Comparison of ENCODE assay signal across 26 mouse cellular contexts in the genomic region with DNA sequence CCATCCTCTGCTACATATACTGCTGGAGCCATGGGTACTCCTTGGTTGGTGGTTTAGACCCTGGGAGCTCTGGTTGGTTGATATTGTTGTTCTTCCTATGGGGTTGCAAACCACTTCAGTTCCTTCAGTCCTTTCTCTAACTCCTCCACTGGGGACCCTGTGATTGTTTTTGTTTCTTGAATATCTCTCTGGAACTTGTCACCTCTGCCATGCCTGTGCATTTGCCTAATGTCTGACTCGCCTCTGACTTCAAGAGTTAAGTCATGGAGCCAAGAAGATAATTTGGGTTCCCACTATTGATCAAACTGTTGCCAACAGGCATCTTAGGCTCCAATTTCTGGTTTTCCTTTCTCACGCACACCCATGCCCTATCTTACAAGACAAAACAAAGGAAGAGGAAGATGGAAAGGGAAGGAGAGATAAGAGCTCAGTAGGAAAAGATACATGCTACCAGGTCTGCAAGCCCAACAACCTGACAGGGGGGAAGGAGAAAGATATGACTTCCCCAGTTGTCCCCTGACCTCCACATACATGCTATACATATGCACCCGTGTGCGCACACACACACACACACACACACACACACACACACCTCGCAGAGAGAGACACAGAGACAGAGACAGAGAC.
DNase-seq lines count a peak whose midpoint lies in the region; ATAC-seq and TF ChIP-seq lines count a peak whose summit lies in the region.
"Had no signal": no experiment of that assay in that cellular context is flagged by ENCODE, and none has a peak within 500 bp of the region (broad histone marks: within the 10 kb centered on the region; RNA-seq: fewer than 3 reads in every experiment).

No protein-coding gene starts in this region.

- intact Hi-C loops in heart, adult 2 months (cut with DNase I) = no loop called here
- intact Hi-C loops in heart, postnatal 14 days (cut with DNase I) = no loop called here

- H3K9ac ChIP-seq in heart, adult 2 months (ENCODE audit: low read depth, low read length) = no peak overlapping the region
- no peak overlapping the region for H3K9ac ChIP-seq in heart, embryonic 13.5 days
- no peak overlapping the region for H3K9ac ChIP-seq in heart, embryonic 16.5 days (ENCODE audit: low read length)
- H3K9ac ChIP-seq: forebrain, embryonic 13.5 days; hindbrain, embryonic 14.5 days had no signal

- TF ChIP-seq EP300 in heart, adult 2 months (IDR thresholded peaks at IDR 0.05; ENCODE audit: insufficient read depth, low read depth, low read length) = no peak

- no peak for DNase-seq in heart, embryonic 10.5 days (ENCODE audit: low spot score)
- DNase-seq in heart, adult 2 months = no peak
- DNase-seq in heart, postnatal 14 days = no peak
- no peak for DNase-seq in heart, adult 9 months (ENCODE audit: low spot score in 2 of 2)
- DNase-seq: adrenal gland, postnatal 10 days; adrenal gland, postnatal 36 days; B cell, adult 2 months; cerebellum, adult 18-20 months; cerebellum, adult 9-10 months; cerebellum, postnatal 14 days; gastrocnemius, postnatal 10 days; gastrocnemius, postnatal 36 days; kidney, adult 18-20 months; kidney, adult 9 months had no signal

- H3K79me2 ChIP-seq in heart, adult 2 months (replicated peaks; ENCODE audit: control insufficient read depth, insufficient read depth, low read length) = no peaks in the 10 kb centered on the region

- WGBS in heart, embryonic 10.5 days = 62% methylated on average over 5 of the region's 5 CpGs
- WGBS in heart, adult 2 months = 54% methylated on average over 5 of the region's 5 CpGs
- WGBS in heart, embryonic 13.5 days = 66% methylated on average over 5 of the region's 5 CpGs
- WGBS in heart, embryonic 16.5 days = 68% methylated on average over 5 of the region's 5 CpGs

- TF ChIP-seq CTCF in heart, adult 2 months (IDR thresholded peaks at IDR 0.05) = no peak

- H3K4me1 ChIP-seq in heart, embryonic 10.5 days = peaks cover 4% of the 10 kb centered on the region; the same call in 1 of the 2 replicates
- no peaks in the 10 kb centered on the region for H3K4me1 ChIP-seq in heart, adult 2 months (ENCODE audit: control insufficient read depth, insufficient read depth, low read length)
- no peaks in the 10 kb centered on the region for H3K4me1 ChIP-seq in heart, embryonic 13.5 days
- no peaks in the 10 kb centered on the region for H3K4me1 ChIP-seq in heart, embryonic 16.5 days (ENCODE audit: control insufficient read depth, insufficient read depth, low read length)
- H3K4me1 ChIP-seq: forebrain, embryonic 10.5 days; forebrain, embryonic 13.5 days had no signal

- no peaks in the 10 kb centered on the region for H3K36me3 ChIP-seq in heart, embryonic 10.5 days
- H3K36me3 ChIP-seq in heart, adult 2 months (ENCODE audit: control insufficient read depth, insufficient read depth, low read length) = no peaks in the 10 kb centered on the region
- no peaks in the 10 kb centered on the region for H3K36me3 ChIP-seq in heart, embryonic 13.5 days
- no peaks in the 10 kb centered on the region for H3K36me3 ChIP-seq in heart, embryonic 16.5 days (ENCODE audit: control insufficient read depth, insufficient read depth)
- H3K36me3 ChIP-seq: forebrain, embryonic 10.5 days; G1E had no signal

- H3K4me2 ChIP-seq in heart, embryonic 13.5 days = no peak overlapping the region
- no peak overlapping the region for H3K4me2 ChIP-seq in heart, embryonic 16.5 days (ENCODE audit: low read depth, low read length)
- H3K4me2 ChIP-seq: forebrain, embryonic 13.5 days; hindbrain, embryonic 14.5 days had no signal

- ATAC-seq in heart, embryonic 13.5 days (ENCODE audit: extremely low read depth, insufficient number of reproducible peaks, low FRiP score, low TSS enrichment) = no peak
- ATAC-seq in heart, embryonic 16.5 days (replicated peaks; ENCODE audit: extremely low read depth, insufficient read depth, low FRiP score) = peak; percentile 49; the same call in 1 of the 2 replicates
- ATAC-seq: forebrain, embryonic 13.5 days; forebrain, embryonic 16.5 days; hindbrain, postnatal 0 days; inflammation-experienced regulatory T-cells, adult 6 months; intestine, embryonic 16.5 days; Patski had no signal

- TF ChIP-seq POLR2A in heart, adult 2 months (IDR thresholded peaks at IDR 0.05; ENCODE audit: insufficient read depth, low read depth, low read length) = no peak

- no peaks in the 10 kb centered on the region for H3K9me3 ChIP-seq in heart, embryonic 10.5 days
- no peaks in the 10 kb centered on the region for H3K9me3 ChIP-seq in heart, embryonic 13.5 days
- H3K9me3 ChIP-seq in heart, embryonic 16.5 days (replicated peaks; ENCODE audit: control insufficient read depth, low read length) = no peaks in the 10 kb centered on the region
- H3K9me3 ChIP-seq: forebrain, embryonic 10.5 days; forebrain, embryonic 13.5 days; G1E had no signal

- H3K27me3 ChIP-seq in heart, embryonic 10.5 days (ENCODE audit: insufficient read depth, poor library complexity, severe bottlenecking) = no peaks in the 10 kb centered on the region
- H3K27me3 ChIP-seq in heart, adult 2 months (ENCODE audit: control insufficient read depth, insufficient read depth, low read length) = no peaks in the 10 kb centered on the region
- no peaks in the 10 kb centered on the region for H3K27me3 ChIP-seq in heart, embryonic 13.5 days (replicated peaks)
- H3K27me3 ChIP-seq in heart, embryonic 16.5 days (ENCODE audit: control insufficient read depth, insufficient read depth, low read length) = no peaks in the 10 kb centered on the region
- H3K27me3 ChIP-seq: CH12.LX; forebrain, embryonic 13.5 days had no signal

- H3K4me3 ChIP-seq in heart, embryonic 10.5 days = no peak overlapping the region
- no peak overlapping the region for H3K4me3 ChIP-seq in heart, adult 2 months
- H3K4me3 ChIP-seq in heart, embryonic 13.5 days = no peak overlapping the region
- H3K4me3 ChIP-seq in heart, embryonic 16.5 days (ENCODE audit: low read length) = no peak overlapping the region
- H3K4me3 ChIP-seq: forebrain, embryonic 10.5 days; forebrain, embryonic 13.5 days had no signal

- H3K27ac ChIP-seq in heart, embryonic 10.5 days = 0 out of 2 replicates have a peak overlapping the region, but pooled peaks have one; percentile 22
- H3K27ac ChIP-seq in heart, adult 2 months = no peak overlapping the region
- peak overlapping the region; percentile 21; the same call in 1 of the 2 replicates for H3K27ac ChIP-seq in heart, embryonic 13.5 days (replicated peaks)
- no peak overlapping the region for H3K27ac ChIP-seq in heart, embryonic 16.5 days (ENCODE audit: low read length)
- H3K27ac ChIP-seq: forebrain, embryonic 10.5 days; forebrain, embryonic 13.5 days; hindbrain, embryonic 14.5 days; hindbrain, postnatal 0 days had no signal

Comparison
In these comparisons a context has a peak if more than half of its experiments do, and no peak if none do; other contexts are left out.
1. H3K27ac ChIP-seq: peak in heart, embryonic 10.5 days (single experiment) and heart, embryonic 13.5 days (single experiment); none in heart, adult 2 months (single experiment) and heart, embryonic 16.5 days (single experiment).